Mouse (Mus musculus): Measurements from ENCODE around the gene Nop2. TPM values are rescaled to one million over a fixed set of nuclear protein-coding genes. Genes with fewer than 3 reads are reported as not detected.

Nop2 gene
- polyA plus RNA-seq, 1 experiment from 2014 or later, result 49.3 TPM

DNA sequence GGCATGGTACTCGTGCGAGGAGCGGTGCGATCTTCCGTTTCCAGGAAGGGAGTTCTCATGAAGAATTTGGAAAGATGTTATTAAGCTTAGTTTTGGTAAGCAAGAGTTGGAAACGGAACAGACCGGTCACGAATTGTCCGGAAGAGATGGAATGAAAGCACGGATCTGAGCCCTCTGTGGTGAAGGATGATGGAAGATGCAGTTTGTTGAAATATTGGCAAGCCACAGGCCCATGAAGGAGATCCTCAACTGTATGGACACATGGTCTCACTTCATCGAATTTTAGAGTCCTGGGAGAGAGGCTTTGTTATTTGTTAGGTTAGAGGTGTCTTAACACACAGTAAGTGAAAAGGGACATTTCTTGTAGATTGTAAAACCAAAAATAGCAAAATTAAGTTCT lies 761 bp downstream of the Nop2 start:
- no peak for ATAC-seq
- Histone ChIP-seq H3K4me1 (ENCODE audit: control insufficient read depth, insufficient read depth, low read length) (peaks cover 16% of the 10 kb centered on the region), H3K4me3 (ENCODE audit: low read depth, low read length) (peak overlapping the region; percentile 83), H3K9me3 (replicated peaks; ENCODE audit: control insufficient read depth, low read length, poor library complexity, severe bottlenecking) (no peaks in the 10 kb centered on the region), H3K27me3 (ENCODE audit: control insufficient read depth, insufficient read depth, low read depth, low read length) (no peaks in the 10 kb centered on the region), H3K36me3 (ENCODE audit: control insufficient read depth, insufficient read depth, low read length) (peaks cover 43% of the 10 kb centered on the region), H3K27ac (ENCODE audit: low read length) (no peak overlapping the region), H3K9ac (ENCODE audit: low read depth, low read length) (peak overlapping the region; percentile 77), H3K4me2 (ENCODE audit: low read length) (peak overlapping the region; percentile 90)
- 9% methylated on average over 11 of the region's 11 CpGs for WGBS

- 87% methylated on average over 19 of the region's 19 CpGs for WGBS
- Histone ChIP-seq H3K4me2 (ENCODE audit: low read length) (no peak overlapping the region), H3K27me3 (ENCODE audit: control insufficient read depth, insufficient read depth, low read depth, low read length) (no peaks in the 10 kb centered on the region), H3K36me3 (ENCODE audit: control insufficient read depth, insufficient read depth, low read length) (peaks cover 55% of the 10 kb centered on the region), H3K9ac (ENCODE audit: low read depth, low read length) (no peak overlapping the region), H3K9me3 (replicated peaks; ENCODE audit: control insufficient read depth, low read length, poor library complexity, severe bottlenecking) (no peaks in the 10 kb centered on the region), H3K4me3 (ENCODE audit: low read depth, low read length) (no peak overlapping the region), H3K4me1 (ENCODE audit: control insufficient read depth, insufficient read depth, low read length) (peaks cover 13% of the 10 kb centered on the region), H3K27ac (ENCODE audit: low read length) (no peak overlapping the region)
- ATAC-seq, result no peak
Measured at GRCm38 (mm10) chr6:125137002-125137671, 5.4 kb downstream of the Nop2 start.

GRCm38 (mm10) chr6:125139747-125140146 lies 8.0 kb downstream of the Nop2 start:
- Histone ChIP-seq H3K4me2 (ENCODE audit: low read length) (no peak overlapping the region), H3K4me1 (ENCODE audit: control insufficient read depth, insufficient read depth, low read length) (peaks cover 5% of the 10 kb centered on the region), H3K36me3 (ENCODE audit: control insufficient read depth, insufficient read depth, low read length) (peaks cover 48% of the 10 kb centered on the region), H3K9me3 (replicated peaks; ENCODE audit: control insufficient read depth, low read length, poor library complexity, severe bottlenecking) (no peaks in the 10 kb centered on the region), H3K27ac (ENCODE audit: low read length) (no peak overlapping the region), H3K4me3 (ENCODE audit: low read depth, low read length) (no peak overlapping the region), H3K27me3 (ENCODE audit: control insufficient read depth, insufficient read depth, low read depth, low read length) (no peaks in the 10 kb centered on the region), H3K9ac (ENCODE audit: low read depth, low read length) (no peak overlapping the region)
- no peak for ATAC-seq
- WGBS, result 94% methylated on average over 7 of the region's 7 CpGs

GRCm38 (mm10) chr6:125142436-125142835 lies 10.7 kb downstream of the Nop2 start:
- H3K27me3 ChIP-seq (ENCODE audit: control insufficient read depth, insufficient read depth, low read depth, low read length), result no peaks in the 10 kb centered on the region
- WGBS, result 95% methylated on average over 8 of the region's 8 CpGs
- no peak overlapping the region for H3K4me2 ChIP-seq (ENCODE audit: low read length)
- H3K9me3 ChIP-seq (replicated peaks; ENCODE audit: control insufficient read depth, low read length, poor library complexity, severe bottlenecking), result no peaks in the 10 kb centered on the region
- no peak overlapping the region for H3K27ac ChIP-seq (ENCODE audit: low read length)
- H3K36me3 ChIP-seq (ENCODE audit: control insufficient read depth, insufficient read depth, low read length), result peaks cover 30% of the 10 kb centered on the region
- H3K9ac ChIP-seq (ENCODE audit: low read depth, low read length), result no peak overlapping the region
- peaks cover 24% of the 10 kb centered on the region for H3K4me1 ChIP-seq (ENCODE audit: control insufficient read depth, insufficient read depth, low read length)
- no peak overlapping the region for H3K4me3 ChIP-seq (ENCODE audit: low read depth, low read length)
- ATAC-seq, result no peak

DNA sequence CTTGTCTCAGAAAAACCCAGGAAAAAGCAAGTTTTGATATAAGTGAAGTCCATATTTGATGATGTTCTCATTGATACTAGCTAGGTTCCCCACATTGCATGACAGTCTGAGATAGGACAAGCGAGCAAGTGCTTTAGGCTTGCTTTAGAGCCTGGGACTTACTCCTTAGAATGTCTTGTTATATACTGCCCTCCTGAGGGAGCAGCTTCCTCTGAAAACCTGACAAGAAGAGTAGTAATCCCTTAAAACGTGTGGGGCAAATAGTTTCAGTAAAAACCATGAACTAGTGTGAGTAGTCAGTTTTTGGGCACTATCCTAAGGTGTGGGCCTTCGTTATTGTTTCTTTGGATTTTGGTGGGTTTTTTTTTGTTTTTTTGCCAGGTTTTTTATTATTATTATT lies 11.4 kb downstream of the Nop2 start:
- no peak overlapping the region for H3K9ac ChIP-seq (ENCODE audit: low read depth, low read length)
- H3K27ac ChIP-seq (ENCODE audit: low read length), result no peak overlapping the region
- no peaks in the 10 kb centered on the region for H3K27me3 ChIP-seq (ENCODE audit: control insufficient read depth, insufficient read depth, low read depth, low read length)
- 86% methylated on average over 3 of the region's 3 CpGs for WGBS
- H3K36me3 ChIP-seq (ENCODE audit: control insufficient read depth, insufficient read depth, low read length), result peaks cover 26% of the 10 kb centered on the region
- no peak overlapping the region for H3K4me3 ChIP-seq (ENCODE audit: low read depth, low read length)
- H3K4me2 ChIP-seq (ENCODE audit: low read length), result no peak overlapping the region
- H3K9me3 ChIP-seq (replicated peaks; ENCODE audit: control insufficient read depth, low read length, poor library complexity, severe bottlenecking), result no peaks in the 10 kb centered on the region
- no peak for ATAC-seq
- H3K4me1 ChIP-seq (ENCODE audit: control insufficient read depth, insufficient read depth, low read length), result peaks cover 31% of the 10 kb centered on the region

GRCm38 (mm10) chr6:125143904-125144303 lies 12.2 kb downstream of the Nop2 start:
- peaks cover 24% of the 10 kb centered on the region for H3K36me3 ChIP-seq (ENCODE audit: control insufficient read depth, insufficient read depth, low read length)
- H3K4me2 ChIP-seq (ENCODE audit: low read length), result no peak overlapping the region
- no peaks in the 10 kb centered on the region for H3K27me3 ChIP-seq (ENCODE audit: control insufficient read depth, insufficient read depth, low read depth, low read length)
- no peak overlapping the region for H3K27ac ChIP-seq (ENCODE audit: low read length)
- H3K4me1 ChIP-seq (ENCODE audit: control insufficient read depth, insufficient read depth, low read length), result peaks cover 38% of the 10 kb centered on the region
- no peaks in the 10 kb centered on the region for H3K9me3 ChIP-seq (replicated peaks; ENCODE audit: control insufficient read depth, low read length, poor library complexity, severe bottlenecking)
- H3K9ac ChIP-seq (ENCODE audit: low read depth, low read length), result no peak overlapping the region
- ATAC-seq, result no peak
- WGBS, result 85% methylated on average over 9 of the region's 9 CpGs
- H3K4me3 ChIP-seq (ENCODE audit: low read depth, low read length), result no peak overlapping the region

DNA sequence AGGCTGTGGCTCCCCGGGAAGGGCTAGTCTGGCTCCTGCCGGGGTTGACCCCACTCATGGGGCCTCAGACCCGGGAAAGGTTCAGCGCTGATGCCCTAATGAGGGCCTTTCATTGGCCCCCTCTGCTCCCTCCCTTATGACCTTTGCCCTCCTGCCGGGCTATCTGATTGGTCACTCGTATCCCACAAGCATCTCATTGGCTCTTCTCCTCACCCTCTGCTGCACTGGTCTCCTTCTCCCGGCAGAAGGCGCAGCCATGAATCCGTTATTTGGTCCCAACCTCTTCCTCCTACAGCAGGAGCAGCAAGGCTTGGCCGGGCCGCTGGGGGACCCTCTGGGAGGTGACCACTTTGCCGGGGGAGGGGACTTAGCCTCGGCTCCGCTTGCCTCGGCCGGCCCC lies 13.3 kb downstream of the Nop2 start, which contains the start of gene Iffo1:
Gene Iffo1 (plus strand): TSS at position 241 of the 400 bp plus-strand sequence.
- Histone ChIP-seq H3K9me3 (replicated peaks; ENCODE audit: control insufficient read depth, low read length, poor library complexity, severe bottlenecking) (no peaks in the 10 kb centered on the region), H3K4me3 (ENCODE audit: low read depth, low read length) (peak within 1 kb of the TSS; percentile 62), H3K4me1 (ENCODE audit: control insufficient read depth, insufficient read depth, low read length) (peaks cover 38% of the 10 kb centered on the region), H3K36me3 (ENCODE audit: control insufficient read depth, insufficient read depth, low read length) (peaks cover 20% of the 10 kb centered on the region), H3K27ac (ENCODE audit: low read length) (peak within 1 kb of the TSS; percentile 90), H3K4me2 (ENCODE audit: low read length) (peak within 1 kb of the TSS; percentile 98), H3K9ac (ENCODE audit: low read depth, low read length) (peak within 1 kb of the TSS; percentile 92), H3K27me3 (ENCODE audit: control insufficient read depth, insufficient read depth, low read depth, low read length) (no peaks in the 10 kb centered on the region)
- ATAC-seq, result peak; percentile 94
- 0% methylated on average over 15 of the region's 16 CpGs for WGBS

GRCm38 (mm10) chr6:125145479-125145951 lies 13.8 kb downstream of the Nop2 start:
- Histone ChIP-seq H3K27me3 (ENCODE audit: control insufficient read depth, insufficient read depth, low read depth, low read length) (no peaks in the 10 kb centered on the region), H3K9me3 (replicated peaks; ENCODE audit: control insufficient read depth, low read length, poor library complexity, severe bottlenecking) (no peaks in the 10 kb centered on the region), H3K27ac (ENCODE audit: low read length) (peak overlapping the region; percentile 90), H3K4me2 (ENCODE audit: low read length) (peak overlapping the region; percentile 98), H3K36me3 (ENCODE audit: control insufficient read depth, insufficient read depth, low read length) (peaks cover 15% of the 10 kb centered on the region; the same call in 1 of the 2 replicates), H3K9ac (ENCODE audit: low read depth, low read length) (peak overlapping the region; percentile 92), H3K4me3 (ENCODE audit: low read depth, low read length) (peak overlapping the region; percentile 62), H3K4me1 (ENCODE audit: control insufficient read depth, insufficient read depth, low read length) (peaks cover 38% of the 10 kb centered on the region)
- peak; percentile 78 for ATAC-seq
- 0% methylated on average over 35 of the region's 35 CpGs for WGBS

GRCm38 (mm10) chr6:125146148-125146547 lies 14.4 kb downstream of the Nop2 start:
- H3K27ac ChIP-seq (ENCODE audit: low read length), result no peak overlapping the region; the same call in 1 of the 2 replicates
- H3K4me1 ChIP-seq (ENCODE audit: control insufficient read depth, insufficient read depth, low read length), result peaks cover 38% of the 10 kb centered on the region
- H3K4me3 ChIP-seq (ENCODE audit: low read depth, low read length), result peak overlapping the region; percentile 62
- H3K9ac ChIP-seq (ENCODE audit: low read depth, low read length), result peak overlapping the region; percentile 92
- H3K4me2 ChIP-seq (ENCODE audit: low read length), result peak overlapping the region; percentile 98
- H3K27me3 ChIP-seq (ENCODE audit: control insufficient read depth, insufficient read depth, low read depth, low read length), result no peaks in the 10 kb centered on the region
- H3K9me3 ChIP-seq (replicated peaks; ENCODE audit: control insufficient read depth, low read length, poor library complexity, severe bottlenecking), result no peaks in the 10 kb centered on the region
- H3K36me3 ChIP-seq (ENCODE audit: control insufficient read depth, insufficient read depth, low read length), result peaks cover 13% of the 10 kb centered on the region; the same call in 1 of the 2 replicates
- WGBS, result 45% methylated on average over 7 of the region's 7 CpGs
- ATAC-seq, result no peak
